Mouse (Mus musculus): ENCODE data around the gene Ascc2. TPM values are rescaled to one million over a fixed set of nuclear protein-coding genes. Genes with fewer than 3 reads are reported as not detected.

Gene Ascc2
- total and polyA plus RNA-seq, 2 experiments from 2014 or later, result 15.6 to 15.8 TPM

DNA sequence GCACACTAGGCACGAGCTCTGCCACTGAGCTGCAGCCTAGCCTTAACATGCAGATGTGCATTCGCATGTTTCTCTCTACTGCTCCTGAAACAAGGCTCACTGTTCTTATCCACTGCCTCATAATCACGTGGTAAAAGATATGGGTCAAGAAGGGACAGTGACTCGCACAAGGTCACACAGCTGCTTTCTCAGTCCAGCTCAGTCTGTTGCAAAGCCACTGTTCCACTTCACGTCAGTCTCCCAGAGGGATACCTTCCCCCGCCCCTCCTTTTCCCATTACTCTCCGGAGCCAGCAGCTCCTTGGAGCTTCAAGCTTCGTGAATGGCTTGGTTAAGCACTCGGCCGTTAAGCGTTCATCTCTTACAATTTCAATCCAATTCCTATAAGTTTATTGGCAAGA, 82.8 kb downstream of the Ascc2 start:
- Histone ChIP-seq H3K9me3 (ENCODE audit: low read length) (no peaks in the 10 kb centered on the region), H3K9ac (replicated peaks; ENCODE audit: low read length, poor library complexity, severe bottlenecking) (no peak overlapping the region), H3K4me3 (ENCODE audit: low read depth, low read length) (no peak overlapping the region), H3K27me3 (ENCODE audit: insufficient read depth, low read length) (no peaks in the 10 kb centered on the region), H3K36me3 (ENCODE audit: insufficient read depth, low read length) (peaks cover 11% of the 10 kb centered on the region; the same call in 1 of the 2 replicates), H3K4me2 (ENCODE audit: low read depth, low read length, poor library complexity, severe bottlenecking) (no peak overlapping the region), H3K4me1 (ENCODE audit: insufficient read depth, low read length) (no peaks in the 10 kb centered on the region), H3K27ac (ENCODE audit: low read depth, low read length) (no peak overlapping the region)
- TF ChIP-seq CTCF (IDR thresholded peaks at IDR 0.05), result no peak
- no peak for ATAC-seq (ENCODE audit: low FRiP score)
- no peak for DNase-seq (ENCODE audit: low spot score)
- 60% methylated on average over 11 of the region's 11 CpGs for WGBS

DNA sequence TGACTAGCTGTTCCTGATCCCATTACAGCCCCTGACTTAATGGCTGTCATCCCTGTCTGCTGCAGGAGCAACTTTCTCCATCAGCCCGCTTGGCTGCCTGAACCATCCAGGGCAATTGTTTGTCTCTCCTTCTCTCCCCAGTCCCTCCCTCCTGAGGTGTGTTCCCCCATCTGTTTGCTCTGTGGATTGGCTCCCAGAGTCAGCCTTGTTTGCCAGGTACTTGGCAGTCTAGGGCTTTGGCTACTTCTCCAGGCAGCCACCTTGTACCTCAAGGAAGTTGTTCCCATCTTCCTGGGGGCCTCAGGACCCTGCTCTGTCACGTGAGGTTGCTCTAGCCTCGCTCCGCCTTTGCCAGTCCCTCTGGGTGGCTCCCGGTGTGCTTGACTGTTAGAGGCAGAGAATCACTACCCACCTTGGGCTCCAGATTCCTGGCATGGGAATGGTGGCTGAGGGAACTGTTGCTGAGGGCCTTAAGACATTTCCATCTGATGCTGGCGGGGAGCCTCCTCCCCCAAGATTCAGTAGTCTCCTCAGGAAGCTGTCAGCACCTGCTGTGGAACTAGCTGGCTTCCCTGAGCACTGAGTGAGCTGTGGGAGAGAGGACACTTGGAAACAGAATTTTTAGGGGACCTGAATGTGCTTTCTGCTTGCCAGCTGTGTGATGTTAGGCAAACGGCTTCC, 83.5 kb downstream of the Ascc2 start:
- Histone ChIP-seq H3K9me3 (ENCODE audit: low read length) (no peaks in the 10 kb centered on the region), H3K27me3 (ENCODE audit: insufficient read depth, low read length) (no peaks in the 10 kb centered on the region), H3K4me1 (ENCODE audit: insufficient read depth, low read length) (no peaks in the 10 kb centered on the region), H3K27ac (ENCODE audit: low read depth, low read length) (no peak overlapping the region), H3K4me3 (ENCODE audit: low read depth, low read length) (no peak overlapping the region), H3K36me3 (ENCODE audit: insufficient read depth, low read length) (peaks cover 18% of the 10 kb centered on the region), H3K9ac (replicated peaks; ENCODE audit: low read length, poor library complexity, severe bottlenecking) (no peak overlapping the region), H3K4me2 (ENCODE audit: low read depth, low read length, poor library complexity, severe bottlenecking) (no peak overlapping the region)
- ATAC-seq (ENCODE audit: low FRiP score) (no peak), DNase-seq (ENCODE audit: low spot score) (no peak)
- TF ChIP-seq CTCF (IDR thresholded peaks at IDR 0.05), result no peak
- 51% methylated on average over 7 of the region's 7 CpGs for WGBS

GRCm38 (mm10) chr11:4721728-4722127, 84.2 kb downstream of the Ascc2 start:
- Histone ChIP-seq H3K27ac (ENCODE audit: low read depth, low read length) (no peak overlapping the region), H3K9me3 (ENCODE audit: low read length) (no peaks in the 10 kb centered on the region), H3K9ac (replicated peaks; ENCODE audit: low read length, poor library complexity, severe bottlenecking) (no peak overlapping the region), H3K36me3 (ENCODE audit: insufficient read depth, low read length) (peaks cover 22% of the 10 kb centered on the region), H3K4me2 (ENCODE audit: low read depth, low read length, poor library complexity, severe bottlenecking) (no peak overlapping the region), H3K4me3 (ENCODE audit: low read depth, low read length) (no peak overlapping the region), H3K27me3 (ENCODE audit: insufficient read depth, low read length) (no peaks in the 10 kb centered on the region), H3K4me1 (ENCODE audit: insufficient read depth, low read length) (no peaks in the 10 kb centered on the region)
- 80% methylated on average over 8 of the region's 8 CpGs for WGBS
- DNase-seq (ENCODE audit: low spot score) (no peak), ATAC-seq (ENCODE audit: low FRiP score) (no peak)
- no peak for TF ChIP-seq CTCF (IDR thresholded peaks at IDR 0.05)

- no peak for DNase-seq (ENCODE audit: low spot score)
- Histone ChIP-seq H3K36me3 (ENCODE audit: insufficient read depth, low read length) (peaks cover 13% of the 10 kb centered on the region), H3K27ac (ENCODE audit: low read depth, low read length) (no peak overlapping the region), H3K27me3 (ENCODE audit: insufficient read depth, low read length) (no peaks in the 10 kb centered on the region), H3K4me2 (ENCODE audit: low read depth, low read length, poor library complexity, severe bottlenecking) (no peak overlapping the region), H3K4me3 (ENCODE audit: low read depth, low read length) (no peak overlapping the region), H3K9ac (replicated peaks; ENCODE audit: low read length, poor library complexity, severe bottlenecking) (0 out of 2 replicates have a peak overlapping the region, but pooled peaks have one; percentile 19), H3K9me3 (ENCODE audit: low read length) (no peaks in the 10 kb centered on the region), H3K4me1 (ENCODE audit: insufficient read depth, low read length) (no peaks in the 10 kb centered on the region)
- 56% methylated on average over 12 of the region's 12 CpGs for WGBS
- ATAC-seq (ENCODE audit: low FRiP score), result no peak
- TF ChIP-seq CTCF (IDR thresholded peaks at IDR 0.05), result no peak
Measured at GRCm38 (mm10) chr11:4729603-4730002, 92.1 kb downstream of the Ascc2 start.

DNA sequence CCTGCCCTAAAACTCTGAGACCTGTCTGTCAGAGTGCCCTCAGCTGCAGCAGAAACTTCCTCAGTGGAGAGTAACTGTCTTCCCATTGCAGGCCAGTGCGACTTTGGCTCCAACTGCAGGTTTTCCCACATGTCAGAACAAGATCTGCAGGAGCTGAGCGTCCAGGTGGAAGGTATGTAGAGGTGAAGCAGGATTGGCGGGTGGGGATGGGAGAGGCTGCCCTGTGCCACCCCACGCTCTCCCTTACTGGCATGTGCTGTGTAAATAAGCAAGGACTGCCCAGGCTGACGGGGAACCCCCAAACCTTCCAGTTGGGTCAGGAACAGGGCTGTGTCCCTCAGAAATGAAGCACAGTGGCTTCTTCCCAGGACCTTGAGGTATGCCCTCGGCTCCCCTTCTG, 92.5 kb downstream of the Ascc2 start:
- Histone ChIP-seq H3K27ac (ENCODE audit: low read depth, low read length) (no peak overlapping the region), H3K9me3 (ENCODE audit: low read length) (no peaks in the 10 kb centered on the region), H3K9ac (replicated peaks; ENCODE audit: low read length, poor library complexity, severe bottlenecking) (no peak overlapping the region), H3K4me1 (ENCODE audit: insufficient read depth, low read length) (no peaks in the 10 kb centered on the region), H3K36me3 (ENCODE audit: insufficient read depth, low read length) (peaks cover 12% of the 10 kb centered on the region), H3K27me3 (ENCODE audit: insufficient read depth, low read length) (no peaks in the 10 kb centered on the region), H3K4me3 (ENCODE audit: low read depth, low read length) (no peak overlapping the region), H3K4me2 (ENCODE audit: low read depth, low read length, poor library complexity, severe bottlenecking) (no peak overlapping the region)
- no peak for TF ChIP-seq CTCF (IDR thresholded peaks at IDR 0.05)
- DNase-seq (ENCODE audit: low spot score) (no peak), ATAC-seq (ENCODE audit: low FRiP score) (no peak)
- 79% methylated on average over 6 of the region's 6 CpGs for WGBS

DNA sequence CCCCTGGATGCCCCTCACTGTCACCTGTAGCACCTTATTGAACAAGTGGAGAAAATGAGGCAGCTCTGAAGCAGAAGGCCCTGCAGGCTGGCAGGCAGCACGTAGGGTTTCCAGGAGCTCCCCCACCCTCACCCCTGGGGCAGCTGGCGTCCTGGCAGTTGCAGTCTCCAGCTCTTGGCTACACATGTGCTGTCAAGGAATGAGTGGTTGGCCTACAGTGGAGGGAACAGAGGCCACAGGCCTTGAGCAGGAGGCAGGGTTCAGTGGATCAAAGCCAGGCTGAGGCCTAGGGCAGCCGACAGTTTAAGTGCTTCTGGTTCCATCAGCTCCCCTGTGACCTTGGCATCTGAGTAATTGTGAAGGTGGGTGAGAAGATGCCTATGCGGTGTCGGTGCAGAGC, 93.4 kb downstream of the Ascc2 start:
- TF ChIP-seq CTCF (IDR thresholded peaks at IDR 0.05), result no peak
- H3K9me3 ChIP-seq (ENCODE audit: low read length), result no peaks in the 10 kb centered on the region
- no peak overlapping the region for H3K4me2 ChIP-seq (ENCODE audit: low read depth, low read length, poor library complexity, severe bottlenecking)
- no peak overlapping the region for H3K4me3 ChIP-seq (ENCODE audit: low read depth, low read length)
- H3K27me3 ChIP-seq (ENCODE audit: insufficient read depth, low read length), result no peaks in the 10 kb centered on the region
- WGBS, result 82% methylated on average over 5 of the region's 5 CpGs
- ATAC-seq (ENCODE audit: low FRiP score) (no peak), DNase-seq (ENCODE audit: low spot score) (no peak)
- H3K4me1 ChIP-seq (ENCODE audit: insufficient read depth, low read length), result no peaks in the 10 kb centered on the region
- H3K36me3 ChIP-seq (ENCODE audit: insufficient read depth, low read length), result peaks cover 6% of the 10 kb centered on the region
- H3K9ac ChIP-seq (replicated peaks; ENCODE audit: low read length, poor library complexity, severe bottlenecking), result no peak overlapping the region
- no peak overlapping the region for H3K27ac ChIP-seq (ENCODE audit: low read depth, low read length)

Data from midbrain, postnatal 0 days (tissue).